Mouse (Mus musculus) stomach, postnatal 0 days (tissue): ENCODE measurements around the gene 1700030K09Rik.

Source experiments
- CTCF ChIP-seq: IDR thresholded peaks from 2 replicates; pipeline ENCODE4 v1.5.1; 2016; ENCODE audit warnings: antibody characterized with exemption, low read depth, mild to moderate bottlenecking, moderate library complexity
- EP300 ChIP-seq: optimal IDR thresholded peaks from 2 replicates; pipeline ENCODE3; 2016; ENCODE audit warnings: antibody characterized with exemption

DNA sequence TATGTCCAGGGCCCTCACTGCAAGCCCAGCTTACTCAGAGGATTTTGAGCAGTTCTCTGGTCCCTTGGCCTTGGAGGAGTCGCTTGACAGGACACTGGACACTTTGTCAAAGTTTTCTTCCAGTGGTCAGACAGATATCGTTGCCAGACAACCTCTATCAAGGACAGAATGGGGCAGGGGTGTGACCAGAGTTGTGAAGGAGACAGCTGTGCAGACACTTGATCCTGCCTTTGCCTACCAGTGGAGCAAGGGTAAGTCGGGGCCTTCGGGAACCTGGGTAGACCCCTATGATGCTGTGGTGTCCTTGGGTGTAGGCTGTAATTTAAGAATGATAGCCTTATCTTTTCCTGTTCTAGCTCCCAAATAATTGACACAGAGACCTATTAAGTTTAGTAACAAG, 11.6 kb downstream of the 1700030K09Rik start:
- TF ChIP-seq CTCF (no peak), EP300 (no peak)
